Mouse (Mus musculus) activated CD4-positive, CD25-positive, alpha-beta regulatory T cell, adult 4 months (primary cell): Measurements from ENCODE around the gene Schip1. TPM values are rescaled to one million over a fixed set of nuclear protein-coding genes. Genes with fewer than 3 reads are reported as not detected.

Experiments
- ATAC-seq: one replicate; pipeline ENCODE4 v1.8.0; 2017
- polyA plus RNA-seq, 2 experiments: library from polyadenylated mRNA; unstranded; fragments of 100-300 nt; shearing (Covaris generic); gene quantifications; one replicate each; pipeline ENCODE4 v1.2.1; 2017

The Schip1 gene
- polyA plus RNA-seq, 2 experiments from 2014 or later = 0.22 TPM; not detected in 1

- no peak for ATAC-seq
Observed at GRCm38 (mm10) chr3:68393578-68393977, 329.0 kb downstream of the Schip1 start.

- ATAC-seq = no peak
Observed at GRCm38 (mm10) chr3:68398691-68399090, 334.1 kb downstream of the Schip1 start.

- no peak for ATAC-seq
Observed at GRCm38 (mm10) chr3:68400121-68400520, 335.5 kb downstream of the Schip1 start.

GRCm38 (mm10) chr3:68403343-68403742 lies 338.7 kb downstream of the Schip1 start:
- ATAC-seq = no peak

- no peak for ATAC-seq
Observed at GRCm38 (mm10) chr3:68403783-68404217, 339.2 kb downstream of the Schip1 start.

GRCm38 (mm10) chr3:68405724-68406123 lies 341.1 kb downstream of the Schip1 start:
- ATAC-seq = no peak

- ATAC-seq = no peak
Observed at GRCm38 (mm10) chr3:68412262-68412661, 347.7 kb downstream of the Schip1 start.

- no peak for ATAC-seq
Observed at GRCm38 (mm10) chr3:68419792-68420191, 355.2 kb downstream of the Schip1 start.

- ATAC-seq = no peak
Observed at GRCm38 (mm10) chr3:68420927-68421326, 356.3 kb downstream of the Schip1 start.

GRCm38 (mm10) chr3:68421849-68422248 lies 357.2 kb downstream of the Schip1 start:
- ATAC-seq = no peak

- no peak for ATAC-seq
Observed at GRCm38 (mm10) chr3:68428081-68428480, 363.5 kb downstream of the Schip1 start.

- ATAC-seq = no peak
Observed at GRCm38 (mm10) chr3:68434435-68434834, 369.8 kb downstream of the Schip1 start.

GRCm38 (mm10) chr3:68434897-68435296 lies 370.3 kb downstream of the Schip1 start:
- no peak for ATAC-seq

GRCm38 (mm10) chr3:68448480-68448879 lies 383.9 kb downstream of the Schip1 start:
- ATAC-seq = no peak

GRCm38 (mm10) chr3:68451634-68452033 lies 387.0 kb downstream of the Schip1 start:
- ATAC-seq = no peak

GRCm38 (mm10) chr3:68453266-68453665 lies 388.7 kb downstream of the Schip1 start:
- no peak for ATAC-seq

- no peak for ATAC-seq
Observed at GRCm38 (mm10) chr3:68453719-68454455, 389.3 kb downstream of the Schip1 start.

GRCm38 (mm10) chr3:68466643-68467042 lies 402.0 kb downstream of the Schip1 start:
- no peak for ATAC-seq

- no peak for ATAC-seq
Observed at GRCm38 (mm10) chr3:68467941-68468687, 403.5 kb downstream of the Schip1 start.

- ATAC-seq = no peak
Observed at GRCm38 (mm10) chr3:68469643-68470042, 405.0 kb downstream of the Schip1 start.

GRCm38 (mm10) chr3:68470061-68470460 lies 405.5 kb downstream of the Schip1 start:
- ATAC-seq = no peak

GRCm38 (mm10) chr3:68470622-68471021 lies 406.0 kb downstream of the Schip1 start:
- no peak for ATAC-seq

GRCm38 (mm10) chr3:68476336-68476735 lies 411.7 kb downstream of the Schip1 start:
- ATAC-seq = no peak

GRCm38 (mm10) chr3:68477478-68477877 lies 412.9 kb downstream of the Schip1 start:
- no peak for ATAC-seq
